18 mouse cellular contexts compared by ENCODE assay signal in genomic region chr1:132286735-132287134, GRCm38 (mm10). TPM values are rescaled to one million over a fixed set of nuclear protein-coding genes. Genes with fewer than 3 reads are reported as not detected.
DNase-seq lines count a peak whose midpoint lies in the region; ATAC-seq and TF ChIP-seq lines count a peak whose summit lies in the region.
"Had no signal": no experiment of that assay in that cellular context is flagged by ENCODE, and none has a peak within 500 bp of the region (broad histone marks: within the 10 kb centered on the region; RNA-seq: fewer than 3 reads in every experiment).

No protein-coding gene starts in this region.

- DNase-seq in lung, embryonic 14.5 days: peak; percentile 33
- DNase-seq in lung, postnatal 14 days: no peak
- peak; percentile 44 for DNase-seq in lung, postnatal 36 days
- DNase-seq in lung, postnatal 25 days (ENCODE audit: low spot score): no peak
- DNase-seq in NIH3T3 (ENCODE audit: low read depth): peak; percentile 72
- DNase-seq in kidney, postnatal 10 days: no peak
- DNase-seq: adrenal gland, postnatal 25 days; cerebellum, adult 2 months; gastrocnemius, postnatal 36 days; heart, adult 11 months; heart, postnatal 36 days had no signal

- H3K27ac ChIP-seq in lung, embryonic 14.5 days (ENCODE audit: low read depth): no peak overlapping the region
- H3K27ac ChIP-seq: embryonic facial prominence, embryonic 10.5 days; forebrain, embryonic 13.5 days had no signal

- no peak for TF ChIP-seq CTCF in lung, embryonic 14.5 days (IDR thresholded peaks at IDR 0.05; ENCODE audit: low read depth)

- 69% methylated on average over 1 of the region's 1 CpGs for WGBS in lung, embryonic 14.5 days

- no peak overlapping the region for H3K4me2 ChIP-seq in lung, embryonic 14.5 days
- H3K4me2 ChIP-seq: forebrain, embryonic 13.5 days; heart, embryonic 13.5 days; hindbrain, embryonic 13.5 days had no signal

- H3K4me3 ChIP-seq in lung, embryonic 14.5 days (ENCODE audit: low read depth, low read length): no peak overlapping the region
- H3K4me3 ChIP-seq: embryonic facial prominence, embryonic 10.5 days; forebrain, embryonic 13.5 days; heart, embryonic 13.5 days; hindbrain, embryonic 13.5 days had no signal

- no peaks in the 10 kb centered on the region for H3K36me3 ChIP-seq in lung, embryonic 14.5 days (ENCODE audit: insufficient read depth)
- H3K36me3 ChIP-seq: embryonic facial prominence, embryonic 10.5 days; heart, embryonic 13.5 days; hindbrain, embryonic 13.5 days had no signal

- ATAC-seq in lung, embryonic 14.5 days (ENCODE audit: insufficient read depth): no peak
- ATAC-seq: forebrain, embryonic 13.5 days; hindbrain, postnatal 0 days had no signal

- H3K9ac ChIP-seq in lung, embryonic 14.5 days: no peak overlapping the region
- H3K9ac ChIP-seq: forebrain, embryonic 13.5 days; heart, embryonic 13.5 days had no signal

- H3K9me3 ChIP-seq in lung, embryonic 14.5 days (ENCODE audit: low read depth, low read length): no peaks in the 10 kb centered on the region
- H3K9me3 ChIP-seq: embryonic facial prominence, embryonic 10.5 days; forebrain, embryonic 13.5 days; heart, embryonic 13.5 days; hindbrain, embryonic 13.5 days had no signal

- H3K4me1 ChIP-seq in lung, embryonic 14.5 days (ENCODE audit: insufficient read depth): peaks cover 3% of the 10 kb centered on the region; the same call in 1 of the 2 replicates

- no peaks in the 10 kb centered on the region for H3K27me3 ChIP-seq in lung, embryonic 14.5 days (ENCODE audit: insufficient read depth, low read length)

RNA-seq across cellular contexts. Expression of gene Klhdc8a, which starts 11.7 kb away (rescaled TPM):
- 0.46 and 0.54 TPM in 2 replicates for polyA plus RNA-seq in lung, embryonic 14.5 days (2014; fragmentation: Nextera tagmentation; extraction: Ambion mirVana)

RNA-seq across cellular contexts. Expression of gene Nuak2, which starts 29.2 kb away (rescaled TPM):
- 13.5 and 15.4 TPM in 2 replicates for polyA plus RNA-seq in lung, embryonic 14.5 days (2014; fragmentation: Nextera tagmentation; extraction: Ambion mirVana)

RNA-seq across cellular contexts. Expression of gene Gm10188, which starts 57.2 kb away (rescaled TPM):
- not detected in 2 replicates for polyA plus RNA-seq in lung, embryonic 14.5 days (2014; fragmentation: Nextera tagmentation; extraction: Ambion mirVana)
- polyA plus RNA-seq: cerebellum, adult 2 months; embryonic facial prominence, embryonic 10.5 days; embryonic facial prominence, embryonic 14.5 days; heart, embryonic 13.5 days; heart, postnatal 0 days had no signal

Comparison
In these comparisons a context has a peak if more than half of its experiments do, and no peak if none do; other contexts are left out.
1. DNase-seq: peak in lung, embryonic 14.5 days (single experiment), lung, postnatal 36 days (single experiment) and NIH3T3 (single experiment); none in lung, postnatal 14 days (single experiment), lung, postnatal 25 days (single experiment) and kidney, postnatal 10 days (single experiment).